28 mouse cellular contexts compared by ENCODE assay signal in genomic region chr4:22098605-22099004, GRCm38 (mm10).
"Had no signal": no experiment of that assay in that cellular context is flagged by ENCODE, and none has a peak within 500 bp of the region (broad histone marks: within the 10 kb centered on the region; RNA-seq: fewer than 3 reads in every experiment).

No protein-coding gene starts in this region.

- H3K27me3 ChIP-seq: embryonic facial prominence, embryonic 12.5 days; embryonic facial prominence, embryonic 13.5 days; embryonic facial prominence, embryonic 15.5 days; forebrain, embryonic 12.5 days; forebrain, embryonic 13.5 days; forebrain, embryonic 15.5 days had no signal

- H3K36me3 ChIP-seq: embryonic facial prominence, embryonic 10.5 days; embryonic facial prominence, embryonic 12.5 days; embryonic facial prominence, embryonic 13.5 days; embryonic facial prominence, embryonic 15.5 days; forebrain, embryonic 10.5 days; forebrain, embryonic 12.5 days; forebrain, embryonic 15.5 days; heart, embryonic 10.5 days had no signal

- H3K27ac ChIP-seq: embryonic facial prominence, embryonic 10.5 days; embryonic facial prominence, embryonic 12.5 days; embryonic facial prominence, embryonic 13.5 days; embryonic facial prominence, embryonic 15.5 days; forebrain, embryonic 10.5 days; forebrain, embryonic 12.5 days; forebrain, embryonic 13.5 days; forebrain, embryonic 15.5 days; gastrocnemius, adult 2 months; heart, adult 2 months; heart, embryonic 10.5 days had no signal

- H3K4me1 ChIP-seq: embryonic facial prominence, embryonic 15.5 days; heart, embryonic 10.5 days had no signal

- ATAC-seq: forebrain, embryonic 13.5 days; forebrain, embryonic 14.5 days; forebrain, embryonic 15.5 days; forebrain, embryonic 16.5 days; forebrain, postnatal 0 days had no signal

- DNase-seq: cerebellum, adult 9-10 months; cerebellum, adult 9-11 months; cerebellum, postnatal 10 days; cerebellum, postnatal 14 days; cerebellum, postnatal 25 days; cerebellum, postnatal 36 days; embryo, embryonic 11 days; forebrain, postnatal 0 days; gastrocnemius, adult 2 months; gastrocnemius, postnatal 10 days; gastrocnemius, postnatal 14 days; gastrocnemius, postnatal 25 days; gastrocnemius, postnatal 36 days; heart, adult 11 months; heart, adult 18-20 months; heart, adult 2 months had no signal

- H3K9ac ChIP-seq: embryonic facial prominence, embryonic 12.5 days; embryonic facial prominence, embryonic 13.5 days; embryonic facial prominence, embryonic 15.5 days; forebrain, embryonic 12.5 days; forebrain, embryonic 13.5 days; forebrain, embryonic 15.5 days; forebrain, postnatal 0 days had no signal

- H3K4me3 ChIP-seq: embryonic facial prominence, embryonic 10.5 days; embryonic facial prominence, embryonic 12.5 days; embryonic facial prominence, embryonic 13.5 days; embryonic facial prominence, embryonic 15.5 days; erythroblast, embryonic 14.5 days; forebrain, embryonic 10.5 days; forebrain, embryonic 12.5 days; forebrain, embryonic 13.5 days; forebrain, embryonic 15.5 days; gastrocnemius, adult 2 months; heart, adult 2 months; heart, embryonic 10.5 days had no signal

- H3K4me2 ChIP-seq: embryonic facial prominence, embryonic 12.5 days; embryonic facial prominence, embryonic 13.5 days; embryonic facial prominence, embryonic 15.5 days; forebrain, embryonic 12.5 days; forebrain, embryonic 13.5 days; forebrain, embryonic 15.5 days had no signal

- H3K9me3 ChIP-seq: embryonic facial prominence, embryonic 10.5 days; embryonic facial prominence, embryonic 12.5 days; embryonic facial prominence, embryonic 13.5 days; embryonic facial prominence, embryonic 15.5 days; forebrain, embryonic 10.5 days; forebrain, embryonic 12.5 days; forebrain, embryonic 13.5 days; forebrain, embryonic 15.5 days; heart, embryonic 10.5 days had no signal
